Mouse (Mus musculus): ENCODE measurements at regions not wholly inside any gene's neighbourhood (a gene's known extent, or its start where the extent isn't known, plus 50 kb on each side); places are given as distances from the start of the nearest gene placed in this dataset.

DNA sequence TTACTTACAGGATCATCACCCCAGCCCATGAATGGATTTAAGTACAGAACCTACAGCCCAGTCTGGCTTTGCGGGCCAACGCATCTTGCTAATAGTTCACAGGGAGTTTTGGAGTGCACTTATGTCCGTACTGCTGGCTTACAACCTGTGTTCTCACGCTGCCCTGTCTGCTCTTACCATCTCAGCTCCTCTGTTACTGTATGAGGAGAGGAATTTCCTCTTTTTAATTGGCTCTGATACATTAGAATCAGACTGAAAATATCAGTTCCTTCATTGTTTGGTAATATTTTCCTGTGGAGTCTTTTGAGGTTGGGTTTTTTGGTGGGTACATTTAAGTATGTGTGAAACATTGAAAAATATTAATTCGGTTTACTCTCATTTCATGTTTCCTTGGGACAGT lies 221.3 kb upstream of the Cxcr4 start:
- no peak for TF ChIP-seq POLR2A (IDR thresholded peaks at IDR 0.05; ENCODE audit: low read depth, low read length)
- no peak for TF ChIP-seq CTCF (IDR thresholded peaks at IDR 0.05; ENCODE audit: extremely low read depth, insufficient read length, insufficient replicate concordance, low read depth, low read length)

Measured in small intestine, adult 2 months (tissue).